Mouse (Mus musculus) heart, adult 2 months (tissue): Measurements from ENCODE around the gene Rora. TPM values are rescaled to one million over a fixed set of nuclear protein-coding genes. Genes with fewer than 3 reads are reported as not detected.

ENCODE experiments used
- DNase-seq, 2 experiments: peaks; one replicate each; pipeline ENCODE4 v3.0.0; 2021
- H3K27ac ChIP-seq: fragments of 200-600 bp; 2 replicates; pipeline ENCODE4 v1.8.1; 2022
- H3K27me3 ChIP-seq: fragments of 200-500 bp; 2 replicates; pipeline ENCODE4 v1.6.1; 2012; ENCODE audit warnings: mild to moderate bottlenecking, low read length, inconsistent platforms, mixed read lengths; ENCODE audit not compliant: control insufficient read depth, insufficient read depth
- H3K36me3 ChIP-seq: fragments of 200-500 bp; 2 replicates; pipeline ENCODE4 v1.6.1; 2012; ENCODE audit warnings: low read length, inconsistent platforms; ENCODE audit not compliant: control insufficient read depth, insufficient read depth
- H3K4me1 ChIP-seq: fragments of 200-500 bp; 2 replicates; pipeline ENCODE4 v1.6.1; 2011; ENCODE audit warnings: low read length; ENCODE audit not compliant: control insufficient read depth, insufficient read depth
- H3K4me3 ChIP-seq: fragments of 200-600 bp; 2 replicates; pipeline ENCODE4 v1.8.1; 2022
- H3K79me2 ChIP-seq: fragments of 200-500 bp; replicated peaks from 2 replicates; pipeline ENCODE4 v1.6.1; 2012; ENCODE audit warnings: mild to moderate bottlenecking, inconsistent platforms, low read length, moderate library complexity, mixed read lengths; ENCODE audit not compliant: control insufficient read depth, insufficient read depth
- H3K9ac ChIP-seq: fragments of 200-500 bp; 2 replicates; pipeline ENCODE4 v1.6.1; 2012; ENCODE audit warnings: low read depth, mild to moderate bottlenecking, control low read depth, inconsistent platforms, low read length, mixed read lengths
- CTCF ChIP-seq: fragments of 200-600 bp; IDR thresholded peaks from 2 replicates; pipeline ENCODE4 v1.8.1; 2022; ENCODE audit warnings: antibody characterized with exemption, mild to moderate bottlenecking, moderate library complexity
- EP300 ChIP-seq: fragments of 200-500 bp; IDR thresholded peaks from 2 replicates; pipeline ENCODE4 v1.6.1; 2011; ENCODE audit warnings: low read depth, low read length, control low read depth; ENCODE audit not compliant: insufficient read depth
- POLR2A ChIP-seq: fragments of 200-500 bp; IDR thresholded peaks from 2 replicates; pipeline ENCODE4 v1.6.1; 2011; ENCODE audit warnings: mild to moderate bottlenecking, low read depth, low read length, control low read depth; ENCODE audit not compliant: insufficient read depth
- WGBS: fragments of 180-500 bp; shearing (Covaris S2); methylation state at CpG from one replicate; pipeline ENCODE4 v1.1.7; 2018; 5-methylcytosine and 5-hydroxymethylcytosine counted together
- intact Hi-C: fragments of 180-260 bp; cut with DNase I; formaldehyde crosslinking; loops from one replicate; pipeline ENCODE4 v1.15.1; 2025
- polyA plus RNA-seq: library from polyadenylated mRNA; depleted of rRNA; stranded (reverse); fragments of >200 nt; gene quantifications from 2 replicates; pipeline ENCODE4 v1.2.3, GENCODE M21; 2012
- total RNA-seq, 2 experiments: library from RNA; stranded (reverse); gene quantifications; 2 replicates each; pipeline ENCODE4 v1.2.3; 2021

Gene Rora
- total and polyA plus RNA-seq, 3 experiments, result 6.7 to 28.9 (median 21.6) TPM

- Histone ChIP-seq H3K4me1 (peaks cover 13% of the 10 kb centered on the region), H3K4me3 (no peak overlapping the region), H3K36me3 (peaks cover 12% of the 10 kb centered on the region), H3K9ac (no peak overlapping the region), H3K27me3 (no peaks in the 10 kb centered on the region), H3K79me2 (no peaks in the 10 kb centered on the region; the same call in 1 of the 2 replicates), H3K27ac (no peak overlapping the region)
- DNase-seq, result no peak
- no peak for TF ChIP-seq EP300
- TF ChIP-seq POLR2A, result no peak
- TF ChIP-seq CTCF, result no peak
- intact Hi-C loops, result loop anchor here (5.0 kb wide), 1 partner anchor 71 kb away; no protein-coding TSS in a partner anchor
- 89% methylated on average over 9 of the region's 9 CpGs for WGBS
These were observed 162.3 kb downstream of the Rora start for GRCm38 (mm10) chr9:68815877-68816276.

DNA sequence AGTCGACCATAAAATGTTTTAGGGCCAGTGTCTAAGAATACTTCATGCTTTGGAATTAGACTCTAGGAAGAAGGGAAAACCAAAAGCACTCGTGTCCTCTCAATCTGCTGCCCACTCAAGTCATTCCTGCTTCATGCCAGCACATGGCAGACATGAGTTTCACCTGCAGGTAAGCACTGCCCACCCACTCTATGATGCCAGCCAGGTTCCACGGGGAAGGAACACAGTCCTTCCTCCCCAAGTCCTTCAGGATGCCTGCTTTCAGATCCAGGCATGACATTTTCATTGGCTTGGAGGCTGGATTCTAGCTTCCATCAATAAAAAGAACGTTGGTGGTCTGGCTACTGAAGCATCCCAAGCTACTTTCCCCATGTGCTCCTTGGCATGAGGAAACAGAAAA, 166.4 kb downstream of the Rora start:
- WGBS, result 63% methylated on average over 4 of the region's 4 CpGs
- Histone ChIP-seq H3K9ac (no peak overlapping the region), H3K36me3 (no peaks in the 10 kb centered on the region), H3K4me3 (no peak overlapping the region), H3K4me1 (peaks cover 3% of the 10 kb centered on the region; the same call in 1 of the 2 replicates), H3K27me3 (no peaks in the 10 kb centered on the region), H3K27ac (no peak overlapping the region), H3K79me2 (no peaks in the 10 kb centered on the region; the same call in 1 of the 2 replicates)
- intact Hi-C loops, result no loop called here
- TF ChIP-seq CTCF (no peak), EP300 (no peak), POLR2A (no peak)
- no peak for DNase-seq

DNA sequence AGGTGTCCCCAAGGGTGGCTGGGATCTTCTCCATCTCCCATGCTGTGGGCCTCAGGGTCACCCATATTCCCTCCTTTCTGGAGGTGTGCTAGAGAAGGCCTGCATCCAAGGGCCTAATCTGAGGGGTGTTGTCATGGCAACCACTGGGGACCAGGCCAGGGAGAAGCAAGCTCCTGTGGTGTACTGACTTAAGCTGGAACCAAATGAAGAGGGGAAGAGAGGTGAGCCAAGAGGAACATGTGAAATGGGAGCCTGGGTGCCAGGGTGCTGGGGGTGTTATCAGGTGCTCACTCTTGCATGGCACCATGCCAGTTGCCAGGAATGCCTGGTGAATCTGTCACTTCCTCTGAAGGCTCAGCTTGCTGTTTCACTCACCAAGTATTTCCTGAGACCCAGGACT, 166.9 kb downstream of the Rora start:
- Histone ChIP-seq H3K79me2 (no peaks in the 10 kb centered on the region; the same call in 1 of the 2 replicates), H3K36me3 (no peaks in the 10 kb centered on the region), H3K4me3 (no peak overlapping the region), H3K9ac (no peak overlapping the region), H3K27ac (no peak overlapping the region), H3K27me3 (no peaks in the 10 kb centered on the region), H3K4me1 (peaks cover 3% of the 10 kb centered on the region; the same call in 1 of the 2 replicates)
- DNase-seq, result peak; percentile 48 to 64
- TF ChIP-seq EP300 (peak; percentile 87; the same call in 1 of the 2 replicates), POLR2A (no peak), CTCF (no peak)
- intact Hi-C loops, result no loop called here

DNA sequence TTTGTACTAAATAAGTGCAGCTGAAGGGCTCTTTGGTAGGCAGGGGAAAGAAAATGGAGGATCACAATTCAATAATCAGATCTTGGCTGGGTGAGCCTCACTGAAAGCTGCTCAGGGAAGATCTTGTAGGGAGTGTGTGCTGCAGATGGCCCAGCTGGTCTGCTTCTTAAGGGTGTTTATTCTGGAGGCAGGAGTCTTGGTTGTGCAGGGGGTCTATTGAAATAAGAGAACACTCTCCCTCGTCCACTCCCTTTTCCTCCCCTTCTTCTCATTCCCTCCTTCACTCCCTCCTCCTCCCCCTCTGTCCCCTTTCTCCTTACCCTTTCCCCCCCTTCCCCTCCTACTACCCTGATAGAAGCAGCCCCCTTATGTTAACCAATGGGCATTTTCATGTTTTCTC, 167.8 kb downstream of the Rora start:
- no peak overlapping the region for H3K9ac ChIP-seq
- H3K79me2 ChIP-seq, result no peaks in the 10 kb centered on the region
- no peak for DNase-seq
- no peak overlapping the region for H3K4me3 ChIP-seq
- WGBS, result 92% methylated on average over 1 of the region's 1 CpGs
- no peak for TF ChIP-seq CTCF
- no peak for TF ChIP-seq EP300
- H3K27me3 ChIP-seq, result no peaks in the 10 kb centered on the region
- H3K36me3 ChIP-seq, result no peaks in the 10 kb centered on the region
- H3K4me1 ChIP-seq, result peaks cover 3% of the 10 kb centered on the region; the same call in 1 of the 2 replicates
- intact Hi-C loops, result no loop called here
- no peak overlapping the region for H3K27ac ChIP-seq

DNA sequence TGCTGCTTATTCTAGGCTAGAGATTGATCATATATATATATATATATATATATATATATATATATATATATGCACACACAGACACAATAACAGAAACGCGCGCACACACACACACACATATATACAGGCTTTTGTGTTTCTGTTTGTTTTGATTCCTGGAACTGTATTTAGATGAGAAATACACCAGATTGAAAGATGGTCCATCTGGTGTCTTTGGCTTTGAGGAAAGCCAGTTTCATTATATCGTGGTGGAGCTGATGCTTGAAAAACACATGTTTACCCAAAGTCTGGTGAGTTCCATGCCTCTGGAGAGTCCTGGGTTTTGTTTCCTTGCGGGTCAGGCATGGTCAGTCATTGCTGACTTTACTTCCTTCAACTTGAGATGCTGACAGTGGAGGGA, 169.7 kb downstream of the Rora start:
- H3K79me2 ChIP-seq, result no peaks in the 10 kb centered on the region
- H3K27ac ChIP-seq, result no peak overlapping the region
- intact Hi-C loops, result no loop called here
- peaks cover 3% of the 10 kb centered on the region; the same call in 1 of the 2 replicates for H3K4me1 ChIP-seq
- no peak overlapping the region for H3K4me3 ChIP-seq
- no peaks in the 10 kb centered on the region for H3K36me3 ChIP-seq
- TF ChIP-seq CTCF (no peak), POLR2A (no peak), EP300 (no peak)
- WGBS, result 87% methylated on average over 5 of the region's 5 CpGs
- no peak overlapping the region for H3K9ac ChIP-seq
- H3K27me3 ChIP-seq, result no peaks in the 10 kb centered on the region
- no peak for DNase-seq

GRCm38 (mm10) chr9:68825107-68825506, 171.5 kb downstream of the Rora start:
- TF ChIP-seq CTCF, result no peak
- no peak for TF ChIP-seq EP300
- no peak for TF ChIP-seq POLR2A
- no peak overlapping the region for H3K27ac ChIP-seq
- no peaks in the 10 kb centered on the region for H3K27me3 ChIP-seq
- peaks cover 1% of the 10 kb centered on the region; the same call in 1 of the 2 replicates for H3K4me1 ChIP-seq
- H3K9ac ChIP-seq, result no peak overlapping the region
- H3K36me3 ChIP-seq, result no peaks in the 10 kb centered on the region
- H3K4me3 ChIP-seq, result no peak overlapping the region
- 81% methylated on average over 4 of the region's 4 CpGs for WGBS
- intact Hi-C loops, result loop anchor here (5.0 kb wide), 2 partner anchors 467 to 542 kb away; no protein-coding TSS in a partner anchor
- H3K79me2 ChIP-seq, result no peaks in the 10 kb centered on the region
- DNase-seq, result no peak
